Mouse (Mus musculus): ENCODE measurements at regions not wholly inside any gene's neighbourhood (a gene's known extent, or its start where the extent isn't known, plus 50 kb on each side); places are given as distances from the start of the nearest gene placed in this dataset.

- no peaks in the 10 kb centered on the region for H3K27me3 ChIP-seq (ENCODE audit: control insufficient read depth, insufficient read depth, insufficient read length)
- no peak overlapping the region for H3ac ChIP-seq (ENCODE audit: control insufficient read depth, insufficient read length)
- no peak overlapping the region for H3K4me2 ChIP-seq (ENCODE audit: low read depth)
- no peaks in the 10 kb centered on the region for H3K36me3 ChIP-seq (ENCODE audit: control insufficient read depth, insufficient read depth)
- TF ChIP-seq MYOG (IDR thresholded peaks at IDR 0.05; ENCODE audit: control insufficient read depth in 1 of 3, insufficient read depth in 1 of 3, insufficient read length in 2 of 3, low read depth in 2 of 3) (no peak), E2F4 (IDR thresholded peaks at IDR 0.05; ENCODE audit: insufficient read depth) (no peak), POLR2A (IDR thresholded peaks at IDR 0.05; ENCODE audit: insufficient read length, low read depth) (no peak), TCF3 (IDR thresholded peaks at IDR 0.05; ENCODE audit: insufficient read length, low read depth) (no peak), MAX (IDR thresholded peaks at IDR 0.05; ENCODE audit: low read depth) (no peak), REST (IDR thresholded peaks at IDR 0.05; ENCODE audit: insufficient read depth, insufficient read length) (no peak)
- H3K4me3 ChIP-seq: no peak overlapping the region
- H3K79me2 ChIP-seq (ENCODE audit: control insufficient read depth, insufficient read depth): no peaks in the 10 kb centered on the region
Observed at GRCm38 (mm10) chr12:95054887-95055286, 637.1 kb upstream of the Flrt2 start.

GRCm38 (mm10) chr12:95056926-95057325 lies 635.1 kb upstream of the Flrt2 start:
- Histone ChIP-seq H3K36me3 (ENCODE audit: control insufficient read depth, insufficient read depth) (no peaks in the 10 kb centered on the region), H3K4me3 (no peak overlapping the region), H3K79me2 (ENCODE audit: control insufficient read depth, insufficient read depth) (no peaks in the 10 kb centered on the region), H3K27me3 (ENCODE audit: control insufficient read depth, insufficient read depth, insufficient read length) (no peaks in the 10 kb centered on the region), H3K4me2 (ENCODE audit: low read depth) (no peak overlapping the region), H3ac (ENCODE audit: control insufficient read depth, insufficient read length) (no peak overlapping the region)
- TF ChIP-seq TCF3 (IDR thresholded peaks at IDR 0.05; ENCODE audit: insufficient read length, low read depth) (no peak), TCF12 (IDR thresholded peaks at IDR 0.05; ENCODE audit: insufficient read depth, poor library complexity, severe bottlenecking) (no peak)

- Histone ChIP-seq H3K79me2 (ENCODE audit: control insufficient read depth, insufficient read depth) (no peaks in the 10 kb centered on the region), H3K4me3 (no peak overlapping the region), H3K27me3 (ENCODE audit: control insufficient read depth, insufficient read depth, insufficient read length) (no peaks in the 10 kb centered on the region), H3K4me2 (ENCODE audit: low read depth) (no peak overlapping the region), H3ac (ENCODE audit: control insufficient read depth, insufficient read length) (no peak overlapping the region), H3K36me3 (ENCODE audit: control insufficient read depth, insufficient read depth) (no peaks in the 10 kb centered on the region)
- TF ChIP-seq SRF (IDR thresholded peaks at IDR 0.05; ENCODE audit: control insufficient read depth, insufficient read length, low read depth) (no peak), REST (IDR thresholded peaks at IDR 0.05; ENCODE audit: insufficient read depth, insufficient read length) (no peak), TCF3 (IDR thresholded peaks at IDR 0.05; ENCODE audit: insufficient read length, low read depth) (no peak), E2F4 (IDR thresholded peaks at IDR 0.05; ENCODE audit: insufficient read depth) (no peak), MYOG (IDR thresholded peaks at IDR 0.05; ENCODE audit: control insufficient read depth in 1 of 3, insufficient read depth in 1 of 3, insufficient read length in 2 of 3, low read depth in 2 of 3) (no peak), MAX (IDR thresholded peaks at IDR 0.05; ENCODE audit: low read depth) (no peak), POLR2A (IDR thresholded peaks at IDR 0.05; ENCODE audit: insufficient read length, low read depth) (no peak)
Observed at GRCm38 (mm10) chr12:95059396-95059795, 632.6 kb upstream of the Flrt2 start.

- no peak overlapping the region for H3K4me2 ChIP-seq (ENCODE audit: low read depth)
- no peak overlapping the region for H3ac ChIP-seq (ENCODE audit: control insufficient read depth, insufficient read length)
- no peaks in the 10 kb centered on the region for H3K27me3 ChIP-seq (ENCODE audit: control insufficient read depth, insufficient read depth, insufficient read length)
- H3K79me2 ChIP-seq (ENCODE audit: control insufficient read depth, insufficient read depth): no peaks in the 10 kb centered on the region
- TF ChIP-seq TCF12 (IDR thresholded peaks at IDR 0.05; ENCODE audit: insufficient read depth, poor library complexity, severe bottlenecking): no peak
- no peak for TF ChIP-seq E2F4 (IDR thresholded peaks at IDR 0.05; ENCODE audit: insufficient read depth)
- no peak for TF ChIP-seq CEBPB (IDR thresholded peaks at IDR 0.05; ENCODE audit: insufficient read depth, poor library complexity, severe bottlenecking)
- no peak for TF ChIP-seq POLR2AphosphoS2 (IDR thresholded peaks at IDR 0.05; ENCODE audit: insufficient read length, low read depth)
- no peak for TF ChIP-seq MAX (IDR thresholded peaks at IDR 0.05; ENCODE audit: low read depth)
- no peak for TF ChIP-seq POLR2A (IDR thresholded peaks at IDR 0.05; ENCODE audit: insufficient read length, low read depth)
- TF ChIP-seq MYOD1 (IDR thresholded peaks at IDR 0.05; ENCODE audit: control insufficient read depth in 1 of 3, insufficient read length in 2 of 3, low read depth in 2 of 3): no peak
- no peak for TF ChIP-seq SRF (IDR thresholded peaks at IDR 0.05; ENCODE audit: control insufficient read depth, insufficient read length, low read depth)
- no peak for TF ChIP-seq TCF3 (IDR thresholded peaks at IDR 0.05; ENCODE audit: insufficient read length, low read depth)
- TF ChIP-seq USF1 (IDR thresholded peaks at IDR 0.05; ENCODE audit: low read depth): no peak
- no peak for TF ChIP-seq MYOG (IDR thresholded peaks at IDR 0.05; ENCODE audit: control insufficient read depth in 1 of 3, insufficient read depth in 1 of 3, insufficient read length in 2 of 3, low read depth in 2 of 3)
- no peak for TF ChIP-seq REST (IDR thresholded peaks at IDR 0.05; ENCODE audit: insufficient read depth, insufficient read length)
- no peaks in the 10 kb centered on the region for H3K36me3 ChIP-seq (ENCODE audit: control insufficient read depth, insufficient read depth)
- H3K4me3 ChIP-seq: no peak overlapping the region
Observed at GRCm38 (mm10) chr12:95072307-95072706, 619.7 kb upstream of the Flrt2 start.

GRCm38 (mm10) chr12:95119223-95119952 lies 572.6 kb upstream of the Flrt2 start:
- Histone ChIP-seq H3K79me2 (ENCODE audit: control insufficient read depth, insufficient read depth) (no peaks in the 10 kb centered on the region), H3K36me3 (ENCODE audit: control insufficient read depth, insufficient read depth) (no peaks in the 10 kb centered on the region), H3K4me3 (no peak overlapping the region), H3K4me2 (ENCODE audit: low read depth) (no peak overlapping the region), H3ac (ENCODE audit: control insufficient read depth, insufficient read length) (no peak overlapping the region), H3K27me3 (ENCODE audit: control insufficient read depth, insufficient read depth, insufficient read length) (no peaks in the 10 kb centered on the region)
- TF ChIP-seq REST (IDR thresholded peaks at IDR 0.05; ENCODE audit: insufficient read depth, insufficient read length) (no peak), MYOD1 (IDR thresholded peaks at IDR 0.05; ENCODE audit: control insufficient read depth in 1 of 3, insufficient read length in 2 of 3, low read depth in 2 of 3) (no peak), MYOG (IDR thresholded peaks at IDR 0.05; ENCODE audit: control insufficient read depth in 1 of 3, insufficient read depth in 1 of 3, insufficient read length in 2 of 3, low read depth in 2 of 3) (no peak), SRF (IDR thresholded peaks at IDR 0.05; ENCODE audit: control insufficient read depth, insufficient read length, low read depth) (no peak), POLR2A (IDR thresholded peaks at IDR 0.05; ENCODE audit: insufficient read length, low read depth) (no peak), TCF12 (IDR thresholded peaks at IDR 0.05; ENCODE audit: insufficient read depth, poor library complexity, severe bottlenecking) (no peak)
